Mouse (Mus musculus) embryonic fibroblast, embryonic 13.5 days (primary cell): Measurements from ENCODE around the gene Fat3.

ENCODE experiments used
- CTCF ChIP-seq: IDR thresholded peaks from 2 replicates; pipeline ENCODE4 v1.5.1; 2011; ENCODE audit warnings: mild to moderate bottlenecking, control low read depth, low read length, moderate library complexity, borderline replicate concordance; ENCODE audit not compliant: insufficient read depth
- POLR2A ChIP-seq: IDR thresholded peaks from 2 replicates; pipeline ENCODE4 v1.6.1; 2011; ENCODE audit warnings: low read depth, mild to moderate bottlenecking, control low read depth, low read length, moderate library complexity

- no peak for TF ChIP-seq CTCF
- TF ChIP-seq POLR2A, result no peak
Observed at GRCm38 (mm10) chr9:16437805-16438204, 63.3 kb downstream of the Fat3 start.
